ENCODE assay signal across 9 mouse cellular contexts in genomic region chr13:51737033-51737948, GRCm38 (mm10). TPM values are rescaled to one million over a fixed set of nuclear protein-coding genes. Genes with fewer than 3 reads are reported as not detected.
DNase-seq lines count a peak whose midpoint lies in the region; ATAC-seq lines count a peak whose summit lies in the region.
"Had no signal": no experiment of that assay in that cellular context is flagged by ENCODE, and none has a peak within 500 bp of the region (broad histone marks: within the 10 kb centered on the region; RNA-seq: fewer than 3 reads in every experiment).

No protein-coding gene starts in this region.

- no peak overlapping the region for H3K9ac ChIP-seq in limb, embryonic 15.5 days
- H3K9ac ChIP-seq in liver, embryonic 13.5 days: peak overlapping the region; percentile 68

- no peak for ATAC-seq in limb, embryonic 15.5 days (ENCODE audit: insufficient number of reproducible peaks, low FRiP score, low TSS enrichment, low read depth)
- ATAC-seq in liver, embryonic 13.5 days (ENCODE audit: low read depth): peak; percentile 23
- ATAC-seq: intestine, postnatal 0 days had no signal

- intact Hi-C loops in left cerebral cortex, postnatal 10 days (cut with DNase I): loop anchor here (5.0 kb wide), 1 partner anchor 55 kb away; the partner anchor contains the start of gene Sema4d

- no peaks in the 10 kb centered on the region for H3K27me3 ChIP-seq in limb, embryonic 15.5 days
- no peaks in the 10 kb centered on the region for H3K27me3 ChIP-seq in limb, embryonic 10.5 days (ENCODE audit: low read depth, poor library complexity, severe bottlenecking)
- no peaks in the 10 kb centered on the region for H3K27me3 ChIP-seq in liver, embryonic 13.5 days

- no peak overlapping the region for H3K4me3 ChIP-seq in limb, embryonic 15.5 days
- no peak overlapping the region for H3K4me3 ChIP-seq in limb, embryonic 10.5 days
- H3K4me3 ChIP-seq in liver, embryonic 13.5 days (replicated peaks): peak overlapping the region; percentile 43

- H3K4me1 ChIP-seq in limb, embryonic 15.5 days: no peaks in the 10 kb centered on the region
- peaks cover 20% of the 10 kb centered on the region for H3K4me1 ChIP-seq in limb, embryonic 10.5 days
- H3K4me1 ChIP-seq in liver, embryonic 13.5 days (replicated peaks): peaks cover 87% of the 10 kb centered on the region

- peak; percentile 54 to 56 for DNase-seq in cerebellum, postnatal 10 days
- DNase-seq in cerebellum, postnatal 36 days: no peak
- DNase-seq in limb, embryonic 10.5 days (ENCODE audit: low spot score): no peak
- peak; percentile 79 for DNase-seq in MEL-GATA-1-ER (ENCODE audit: extremely low read depth, low read depth)
- DNase-seq in liver, embryonic 13.5 days: no peak
- no peak for DNase-seq in left cerebral cortex, postnatal 10 days (ENCODE audit: extremely low spot score in 1 of 2, low spot score in 2 of 2)
- no peak for DNase-seq in layer of hippocampus, adult 18-20 months (ENCODE audit: low spot score in 2 of 2)

- H3K4me2 ChIP-seq in limb, embryonic 15.5 days: no peak overlapping the region
- H3K4me2 ChIP-seq in liver, embryonic 13.5 days: peak overlapping the region; percentile 70

- H3K27ac ChIP-seq in limb, embryonic 15.5 days: 0 out of 2 replicates have a peak overlapping the region, but pooled peaks have one; percentile 11
- H3K27ac ChIP-seq in limb, embryonic 10.5 days: no peak overlapping the region; the same call in 1 of the 2 replicates
- peak overlapping the region; percentile 97 for H3K27ac ChIP-seq in liver, embryonic 13.5 days

- H3K9me3 ChIP-seq in limb, embryonic 15.5 days: no peaks in the 10 kb centered on the region
- no peaks in the 10 kb centered on the region for H3K9me3 ChIP-seq in limb, embryonic 10.5 days (replicated peaks)
- H3K9me3 ChIP-seq in liver, embryonic 13.5 days (replicated peaks): no peaks in the 10 kb centered on the region

- 69% methylated on average over 20 of the region's 20 CpGs for WGBS in limb, embryonic 15.5 days
- 78% methylated on average over 20 of the region's 20 CpGs for WGBS in limb, embryonic 10.5 days
- WGBS in liver, embryonic 13.5 days (ENCODE audit: insufficient replicate concordance): 9% methylated on average over 20 of the region's 20 CpGs

- no peaks in the 10 kb centered on the region for H3K36me3 ChIP-seq in limb, embryonic 15.5 days
- H3K36me3 ChIP-seq in limb, embryonic 10.5 days: no peaks in the 10 kb centered on the region
- no peaks in the 10 kb centered on the region for H3K36me3 ChIP-seq in liver, embryonic 13.5 days

RNA-seq across cellular contexts. Expression of gene Sema4d, which starts 56.3 kb away (rescaled TPM):
- 7.1 and 8.0 TPM in 2 replicates for polyA plus RNA-seq in limb, embryonic 15.5 days (2015; fragmentation: Nextera tagmentation; extraction: Ambion mirVana)
- polyA plus RNA-seq in limb, embryonic 10.5 days (2016; fragmentation: Nextera tagmentation; extraction: Ambion mirVana): 5.9 and 6.0 TPM in 2 replicates
- 6.0 and 7.6 TPM in 2 replicates for polyA plus RNA-seq in liver, embryonic 13.5 days (2015; fragmentation: Nextera tagmentation; extraction: Ambion mirVana)
- 10 to 100 TPM; 66.1 to 77.0 TPM for total RNA-seq in left cerebral cortex, postnatal 10 days (2021)
- total RNA-seq in layer of hippocampus, adult 18-20 months (2021): 10 to 100 TPM; 78.8 to 79.1 TPM

Comparison
In these comparisons a context has a peak if more than half of its experiments do, and no peak if none do; other contexts are left out.
1. DNase-seq: peak in cerebellum, postnatal 10 days (2 of 2) and MEL-GATA-1-ER (single experiment); none in cerebellum, postnatal 36 days (0 of 2), limb, embryonic 10.5 days (single experiment), liver, embryonic 13.5 days (single experiment), left cerebral cortex, postnatal 10 days (0 of 2) and layer of hippocampus, adult 18-20 months (0 of 2).